Mouse (Mus musculus) spleen, postnatal 4 days (tissue): ENCODE data around the gene Ces1a.

ENCODE experiments used
- DNase-seq, 2 experiments: peaks; one replicate each; pipeline ENCODE4 v3.0.0; 2022; ENCODE audit warnings: low spot score in 2 of 2

Ces1a gene

DNA sequence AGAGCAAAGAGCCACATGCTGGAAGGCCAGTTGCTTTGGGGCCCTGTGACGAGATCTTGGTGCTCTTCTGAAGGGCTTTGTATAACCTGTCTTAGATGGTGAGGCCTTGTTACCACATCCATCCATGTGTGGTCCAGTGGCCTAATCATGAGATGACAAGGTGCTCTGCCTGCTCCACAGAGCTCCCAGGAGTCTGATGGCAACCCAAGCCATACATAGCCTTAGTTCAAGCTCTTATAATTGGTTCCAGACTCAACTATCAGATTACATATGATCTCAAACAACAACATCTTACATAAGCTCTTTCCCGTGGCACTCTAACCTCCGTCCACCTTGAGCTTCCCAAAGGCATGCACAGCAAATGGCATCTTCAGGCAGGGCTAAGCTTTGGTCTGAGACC is at the start of gene Ces1a:
TSS of gene Ces1a (minus strand) at position 101 of the 400 bp plus-strand sequence.
- DNase-seq: no peak

DNA sequence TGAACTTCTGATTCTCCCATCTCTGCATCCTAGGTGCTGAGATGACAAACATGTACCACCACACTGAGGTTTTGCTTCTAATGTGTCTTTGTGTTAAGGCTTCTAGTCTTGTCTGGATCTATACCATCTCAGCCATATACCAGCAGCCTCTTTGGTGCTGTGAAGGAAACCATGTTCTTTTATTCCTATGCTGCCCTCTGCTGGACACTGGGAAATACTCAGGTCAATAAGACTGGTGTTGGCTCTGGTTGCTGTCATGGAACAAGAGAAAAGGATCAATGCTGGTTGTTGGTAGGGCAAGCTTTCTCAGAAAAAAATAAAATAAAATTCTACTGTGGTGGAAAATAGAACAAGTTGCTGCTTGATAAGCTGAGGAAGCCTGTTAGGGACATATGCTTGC is 47.4 kb upstream of the Ces1a start:
- DNase-seq: no peak

DNA sequence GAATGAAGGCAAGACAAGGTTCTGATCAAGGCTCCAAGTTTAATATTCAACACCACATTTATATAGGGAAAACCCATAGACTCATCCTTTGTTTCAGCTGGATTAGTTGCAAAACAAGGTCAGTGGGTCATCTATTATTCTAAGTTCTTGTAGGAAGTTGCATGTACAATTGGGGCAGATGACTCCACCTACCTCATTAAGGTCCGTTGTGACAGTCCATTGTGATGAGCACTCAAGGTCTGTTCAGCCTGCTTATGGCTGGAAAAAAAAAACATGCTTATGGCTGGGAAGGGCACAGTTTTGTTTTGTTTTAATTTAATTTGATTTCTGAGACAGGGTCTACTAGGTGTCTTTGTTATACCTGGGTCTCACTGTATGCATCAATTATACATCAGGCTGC is 43.3 kb upstream of the Ces1a start:
- no peak for DNase-seq

DNA sequence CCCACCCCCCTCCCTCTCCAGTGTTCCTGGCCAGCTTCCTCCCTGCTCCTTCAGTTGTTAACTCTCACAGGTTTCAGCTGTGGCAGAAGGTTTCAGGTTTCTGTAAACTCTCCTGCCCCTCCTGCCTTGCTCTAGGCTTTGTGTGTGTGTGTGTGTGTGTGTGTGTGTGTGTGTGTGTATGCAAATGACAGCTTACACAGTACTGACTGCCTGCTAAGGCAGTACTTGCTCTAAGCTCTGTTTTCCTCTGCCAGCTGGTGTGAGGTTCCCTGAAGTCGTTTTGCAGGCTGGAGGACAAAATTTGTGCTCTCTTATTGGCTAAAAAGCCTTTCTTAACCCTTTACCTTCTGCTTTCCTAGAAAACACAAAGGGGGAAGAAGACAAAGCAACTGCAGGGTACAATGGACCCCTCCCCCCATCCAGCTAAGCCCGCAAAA is 40.7 kb upstream of the Ces1a start:
- no peak for DNase-seq

DNA sequence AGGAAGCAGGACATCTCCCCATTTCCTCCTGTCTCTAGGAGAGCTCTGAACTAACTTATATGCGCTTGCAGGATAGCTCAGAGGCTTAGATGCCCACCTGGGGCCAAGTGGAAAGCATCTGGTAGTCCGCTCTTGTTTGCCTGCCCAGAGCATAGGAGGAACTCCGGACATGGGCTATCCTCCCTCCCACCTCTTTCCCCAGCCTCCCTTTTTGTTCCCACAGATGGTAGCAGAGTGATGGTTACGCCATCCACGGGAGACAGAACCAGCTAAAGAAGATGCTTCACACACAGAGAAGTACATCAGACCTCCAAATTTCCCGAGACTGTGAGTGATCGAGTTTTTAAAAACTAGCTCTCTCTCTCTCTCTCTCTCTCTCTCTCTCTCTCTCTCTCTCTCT is 40.2 kb upstream of the Ces1a start:
- no peak for DNase-seq

DNA sequence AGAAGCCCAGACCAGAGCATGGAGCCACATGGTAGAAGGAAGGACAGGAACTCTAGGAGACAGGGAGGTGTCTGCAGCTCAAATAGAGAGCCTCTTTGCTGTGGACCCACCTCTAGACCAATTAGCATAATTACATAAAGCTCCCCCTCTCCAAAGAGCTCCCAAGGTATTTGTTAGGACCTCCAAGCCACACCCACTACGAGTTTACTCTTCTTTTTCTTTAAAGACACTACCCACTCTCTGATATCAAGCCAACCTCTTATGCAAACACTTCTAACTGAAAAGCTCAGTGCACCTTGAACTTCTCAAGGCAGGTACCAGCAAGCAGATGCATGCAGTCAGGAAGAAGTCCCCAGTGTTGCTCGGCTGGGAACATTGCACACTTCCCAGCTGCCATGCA is 31.9 kb upstream of the Ces1a start, which contains the start of gene Ces1b:
TSS of gene Ces1b (minus strand) at position 131 of the 400 bp plus-strand sequence.
- DNase-seq: no peak

DNA sequence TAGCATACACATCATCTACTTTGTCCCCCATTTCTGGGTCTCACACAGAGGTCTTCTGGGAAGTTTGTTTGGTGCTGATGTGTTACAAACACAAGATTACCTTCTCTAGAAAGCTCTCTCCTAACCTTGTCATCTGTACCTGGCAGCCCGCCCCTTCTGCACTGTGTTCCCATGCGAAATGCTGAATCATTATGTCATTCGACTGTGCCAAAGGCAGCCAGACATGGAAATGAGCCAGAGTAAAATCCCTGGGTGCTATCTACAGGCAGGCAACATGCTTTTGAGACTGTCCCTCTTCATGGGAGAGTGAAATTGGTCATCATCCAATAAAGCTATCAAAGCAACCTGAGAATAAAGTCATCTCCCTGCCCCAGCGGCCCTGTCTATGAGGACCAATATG is 27.3 kb upstream of the Ces1a start:
- DNase-seq: no peak

DNA sequence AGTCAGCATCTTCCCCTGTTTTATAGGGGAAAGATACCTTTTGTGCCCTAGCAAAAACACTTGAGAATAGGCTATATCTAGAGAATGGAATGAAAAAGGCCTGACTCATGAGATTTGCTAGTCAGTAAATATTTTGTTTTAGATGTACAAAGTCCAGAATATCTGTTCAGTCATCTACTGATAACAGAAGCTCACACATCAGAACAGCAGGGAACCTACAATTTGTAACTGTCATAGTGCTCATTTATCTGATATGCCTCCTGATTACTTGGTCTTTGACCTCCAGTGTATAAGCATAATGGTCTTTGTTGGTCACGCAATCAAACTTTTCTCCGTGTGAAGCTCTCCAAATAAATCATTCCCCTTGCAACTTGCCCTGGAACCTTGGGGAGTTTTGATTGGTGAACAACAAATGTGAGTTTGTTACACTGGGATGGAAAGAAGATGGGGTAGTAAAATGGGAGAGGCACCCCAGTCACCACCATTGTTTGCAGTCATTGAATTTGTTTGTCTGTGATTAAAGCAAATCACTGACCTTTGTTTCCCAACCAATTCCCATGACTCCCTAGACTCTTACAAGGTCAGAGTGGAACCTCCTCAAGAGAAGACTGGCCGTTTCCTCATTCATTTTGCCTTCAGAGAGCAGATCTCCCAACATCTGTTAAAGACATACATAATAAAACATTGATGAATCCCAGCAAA is 15.6 kb upstream of the Ces1a start:
- DNase-seq: no peak

DNA sequence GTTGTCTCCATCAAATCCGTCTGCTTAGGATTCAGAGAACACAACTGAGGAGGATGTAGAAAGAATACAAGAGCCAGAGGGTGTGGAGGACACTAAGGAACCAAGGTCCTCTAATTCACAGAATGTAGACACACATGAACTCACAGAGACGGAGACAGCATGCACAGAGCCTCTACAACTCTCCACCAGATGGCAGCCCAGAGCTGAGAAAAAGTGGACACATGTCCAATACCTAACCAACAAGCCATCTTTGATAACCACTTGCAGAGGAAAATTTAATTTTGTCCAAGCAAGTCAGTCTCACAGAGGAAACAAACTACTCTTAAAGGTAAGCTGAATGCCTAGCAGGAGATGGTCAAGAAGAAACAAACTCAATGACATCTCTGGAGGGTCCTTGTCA is 11.2 kb upstream of the Ces1a start:
- DNase-seq: no peak

DNA sequence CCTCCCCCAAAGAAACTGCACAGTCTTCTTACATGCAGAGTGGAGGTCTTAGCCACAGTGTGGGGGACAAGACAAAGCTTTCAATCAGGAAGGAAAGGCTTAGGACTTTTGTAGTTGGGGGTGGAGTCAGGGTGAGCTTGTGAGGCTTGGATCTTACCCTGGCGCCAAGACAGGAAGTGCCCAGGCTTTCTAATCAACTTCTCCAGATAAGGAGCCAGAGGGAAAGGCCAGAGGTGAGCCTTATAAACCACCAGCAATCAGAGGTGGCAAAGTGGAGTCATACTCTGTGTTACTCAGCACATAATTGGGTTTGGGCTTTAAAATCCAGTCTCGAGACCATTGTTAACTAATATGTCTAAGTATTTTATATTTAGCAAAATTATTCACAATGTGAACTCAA is 7.2 kb upstream of the Ces1a start:
- DNase-seq: no peak

DNA sequence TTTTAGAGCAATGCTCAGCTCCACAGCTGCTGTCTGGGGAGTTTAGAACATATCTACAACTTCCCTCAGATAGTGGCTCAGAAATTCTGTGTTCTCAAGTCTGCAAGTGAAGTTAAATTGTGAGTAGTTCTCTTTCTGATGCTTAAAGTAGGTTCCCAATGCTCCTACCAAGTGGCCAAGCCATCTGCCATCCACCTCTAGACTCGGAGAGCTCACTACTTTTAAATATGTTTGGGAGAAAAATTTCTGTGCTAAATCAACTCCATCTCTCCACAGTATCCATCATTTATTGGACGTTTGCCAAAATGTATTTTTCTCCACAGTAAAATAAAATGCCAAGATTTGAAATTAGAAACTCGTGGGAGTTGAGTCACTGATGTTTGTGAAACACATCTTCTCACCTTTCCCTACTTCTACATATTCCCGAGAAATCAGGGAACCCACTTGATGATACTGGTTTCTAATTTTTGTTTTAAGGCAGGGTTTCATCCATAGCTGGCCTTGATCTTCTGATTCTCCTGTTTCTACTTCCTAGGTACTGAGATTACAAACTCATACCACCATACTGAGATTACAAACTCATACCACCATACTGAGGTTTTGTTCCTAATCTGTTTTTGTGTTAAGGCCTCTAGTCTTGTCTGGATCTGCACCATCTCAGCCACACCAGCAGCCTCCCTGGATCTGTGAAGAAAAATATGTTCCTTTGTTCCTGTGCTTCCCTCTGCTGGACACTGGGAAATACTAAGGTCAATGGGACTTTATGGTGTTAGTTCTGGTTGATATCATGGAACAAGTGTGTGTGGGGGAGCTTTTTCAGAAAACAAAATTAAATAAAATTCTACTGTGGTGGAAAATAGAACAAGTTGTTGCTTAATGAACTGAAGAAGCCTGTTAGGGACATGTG is 771 bp upstream of the Ces1a start:
- DNase-seq: no peak

DNA sequence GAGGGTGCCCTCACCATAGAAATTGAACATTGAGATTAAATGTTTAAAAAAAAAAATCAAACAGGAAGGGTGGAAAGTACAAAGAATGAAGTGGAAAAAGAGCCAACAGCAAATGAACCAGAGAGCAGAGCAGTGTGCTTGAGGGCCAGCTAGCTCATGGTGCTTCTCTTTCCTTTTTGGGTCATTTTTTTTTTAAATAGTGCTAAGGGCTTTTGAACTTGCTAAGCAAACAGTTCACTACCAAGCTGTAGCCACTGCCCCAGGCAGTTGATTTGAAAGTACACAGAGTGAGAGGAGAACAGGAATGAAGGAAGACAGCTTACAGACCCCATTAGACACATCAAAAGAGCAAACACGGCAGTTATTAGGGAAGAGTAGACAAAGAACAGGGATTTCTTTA is 4.9 kb downstream of the Ces1a start:
- no peak for DNase-seq

DNA sequence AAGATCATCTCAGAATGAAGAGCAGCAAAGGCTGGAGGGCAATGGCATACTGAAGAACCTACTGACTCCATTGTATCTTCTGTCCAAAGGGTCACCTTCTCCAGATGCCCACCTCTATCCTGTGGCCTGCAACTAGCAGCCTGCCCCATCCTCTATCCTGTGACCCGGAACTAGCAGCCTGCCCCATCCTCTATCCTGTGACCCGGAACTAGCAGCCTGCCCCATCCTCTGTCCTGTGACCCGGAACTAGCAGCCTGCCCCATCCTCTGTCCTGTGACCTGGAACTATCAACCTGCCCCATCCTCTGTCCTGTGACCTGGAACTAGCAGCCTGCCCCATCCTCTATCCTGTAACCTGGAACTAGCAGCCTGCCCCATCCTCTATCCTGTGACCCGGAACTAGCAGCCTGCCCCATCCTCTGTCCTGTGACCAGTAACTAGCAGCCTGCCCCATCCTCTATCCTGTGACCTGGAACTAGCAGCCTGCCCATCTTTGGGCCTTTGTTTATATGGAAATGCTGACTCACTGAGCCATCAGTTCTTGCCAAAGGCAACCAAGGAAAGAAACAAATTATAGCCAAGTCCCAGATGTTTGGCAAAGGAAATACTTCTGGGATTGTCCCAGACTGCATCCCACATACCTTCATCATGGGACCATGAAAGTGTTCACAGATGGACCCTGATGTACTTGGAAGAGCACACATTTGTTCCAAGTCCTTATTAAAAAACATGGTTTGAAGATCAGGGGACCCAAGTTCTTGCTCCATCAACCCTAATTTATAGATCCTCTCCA is 7.0 kb downstream of the Ces1a start:
- DNase-seq: no peak

DNA sequence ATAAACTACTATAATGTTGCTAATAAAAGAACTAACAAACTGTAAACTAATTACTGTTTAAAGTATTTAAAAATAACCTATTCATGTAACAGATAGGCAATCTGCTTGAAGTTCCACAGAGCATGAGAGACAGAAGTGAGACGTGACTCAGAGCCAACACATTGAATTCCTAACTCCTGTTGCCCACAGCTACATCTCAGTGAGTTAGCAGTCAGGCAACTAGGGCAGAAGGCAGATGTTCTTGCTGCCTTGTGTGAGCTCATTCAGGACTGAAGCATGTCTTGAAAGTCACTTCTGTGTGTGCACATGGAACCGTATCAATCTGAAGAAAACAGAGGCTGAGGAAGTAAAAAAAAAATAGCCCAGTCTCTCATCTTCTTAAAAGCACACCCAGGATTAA is 7.7 kb downstream of the Ces1a start:
- DNase-seq: no peak

DNA sequence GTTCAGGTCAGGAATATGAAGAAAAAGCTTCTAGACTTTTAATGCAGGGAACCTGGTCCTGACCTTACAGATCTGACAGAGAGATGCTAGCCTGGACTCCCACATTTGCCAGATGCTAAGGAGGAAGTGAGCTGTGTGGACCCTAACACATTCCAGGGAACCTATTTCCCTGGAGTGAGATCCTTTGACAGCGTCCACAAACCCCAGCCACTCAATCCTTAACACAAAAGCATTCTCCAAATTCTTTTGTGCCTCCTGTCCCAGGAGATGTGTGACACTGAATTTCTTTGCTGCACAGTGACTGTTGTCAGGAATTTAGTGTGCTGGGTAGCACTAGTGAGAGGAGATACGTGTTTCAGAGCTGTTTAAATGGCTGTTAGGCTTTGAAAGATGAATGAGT is 9.2 kb downstream of the Ces1a start:
- no peak for DNase-seq

DNA sequence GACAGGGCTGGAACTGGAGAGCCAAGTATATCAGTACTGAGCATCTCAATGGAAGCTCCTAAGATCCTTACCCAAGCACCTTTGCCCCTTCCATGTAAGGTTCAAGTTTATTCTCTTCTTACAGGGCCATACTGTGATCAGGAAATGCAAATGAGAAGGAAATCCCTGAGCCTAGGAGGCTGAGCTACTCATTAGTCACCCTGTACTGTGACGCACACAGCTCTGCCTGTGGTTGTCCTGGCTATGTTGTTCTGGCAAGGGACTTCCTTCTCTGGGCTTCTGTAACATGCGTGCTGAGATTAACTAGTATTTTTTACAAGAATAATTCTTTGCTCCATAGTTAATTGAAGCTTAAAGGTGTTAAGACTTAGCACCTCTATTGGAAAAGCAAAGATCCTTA is 17.3 kb downstream of the Ces1a start:
- DNase-seq: no peak

DNA sequence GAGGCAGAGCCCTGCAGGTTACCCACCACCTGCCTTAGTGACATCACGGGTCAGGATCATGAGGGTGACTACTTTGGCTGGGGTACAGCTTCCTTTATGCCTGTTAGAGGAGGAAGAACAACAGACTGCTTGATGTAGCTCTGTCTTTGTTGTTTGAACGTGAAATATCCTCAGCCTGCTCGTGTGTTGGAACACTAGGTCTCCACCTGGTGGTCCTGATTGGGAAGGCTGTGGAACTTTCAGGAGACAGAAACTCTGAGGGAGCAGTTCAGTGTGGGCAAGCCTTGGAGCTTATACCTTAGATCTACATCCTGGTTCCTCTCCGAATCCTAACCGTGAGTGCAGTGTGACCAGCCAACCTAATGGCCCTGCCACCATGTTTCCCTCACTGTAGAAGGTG is 26.3 kb downstream of the Ces1a start:
- no peak for DNase-seq

DNA sequence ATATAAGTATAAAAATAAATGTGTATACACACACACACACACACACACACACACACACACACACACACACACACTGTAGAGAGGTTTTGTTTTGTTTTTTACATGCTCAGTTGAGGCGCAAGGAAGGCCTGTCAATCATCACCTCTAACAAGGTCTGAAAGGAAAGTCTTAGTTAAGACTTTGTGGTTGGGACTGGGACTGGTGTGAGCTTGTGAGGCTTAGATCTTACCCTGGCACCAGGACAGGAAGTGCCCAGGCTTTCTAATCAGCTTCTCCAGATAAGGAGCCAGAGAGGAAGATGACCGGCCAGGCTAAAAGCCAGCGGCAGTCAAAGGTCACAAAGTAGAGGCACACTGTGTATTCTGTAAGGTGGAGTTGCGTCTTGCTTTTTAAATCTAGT is 33.7 kb downstream of the Ces1a start:
- DNase-seq: no peak

DNA sequence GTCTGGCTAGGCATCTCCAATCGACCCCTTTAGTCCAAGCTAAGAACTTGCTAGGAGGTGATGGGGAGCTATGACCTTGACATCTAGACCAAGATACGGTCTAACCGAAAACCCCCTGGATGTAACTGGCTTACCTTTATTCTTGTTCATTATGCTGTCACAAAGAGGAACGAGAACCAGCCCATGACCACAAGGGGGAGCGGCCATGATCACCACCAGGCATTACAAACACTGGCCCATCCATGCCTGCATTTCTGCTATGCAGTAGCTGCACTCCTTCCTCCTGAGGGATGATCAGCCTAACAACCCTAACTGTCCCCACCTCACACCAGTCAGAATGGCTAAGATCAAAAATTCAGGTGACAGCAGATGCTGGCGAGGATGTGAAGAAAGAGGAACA is 35.8 kb downstream of the Ces1a start:
- no peak for DNase-seq

DNA sequence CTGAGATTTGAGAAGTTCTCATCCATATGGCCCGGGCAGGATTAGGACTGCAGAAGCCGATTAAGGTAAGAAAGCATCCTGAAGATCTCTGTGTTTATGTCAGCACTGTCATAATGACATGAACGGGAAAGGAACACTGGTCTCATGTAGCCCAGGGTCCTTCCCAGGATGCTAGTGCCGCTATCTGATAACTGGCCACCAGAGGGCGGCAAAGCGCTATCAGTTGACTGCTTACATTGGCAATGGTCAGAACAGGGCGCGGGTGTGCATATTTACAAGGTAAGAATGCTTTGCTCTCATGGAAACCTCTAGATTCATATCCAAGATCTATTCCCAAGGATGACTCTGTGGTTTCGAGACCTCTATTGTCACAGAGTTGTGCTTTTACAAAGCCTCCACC is 36.6 kb downstream of the Ces1a start:
- peak; percentile 59 to 87 for DNase-seq

DNA sequence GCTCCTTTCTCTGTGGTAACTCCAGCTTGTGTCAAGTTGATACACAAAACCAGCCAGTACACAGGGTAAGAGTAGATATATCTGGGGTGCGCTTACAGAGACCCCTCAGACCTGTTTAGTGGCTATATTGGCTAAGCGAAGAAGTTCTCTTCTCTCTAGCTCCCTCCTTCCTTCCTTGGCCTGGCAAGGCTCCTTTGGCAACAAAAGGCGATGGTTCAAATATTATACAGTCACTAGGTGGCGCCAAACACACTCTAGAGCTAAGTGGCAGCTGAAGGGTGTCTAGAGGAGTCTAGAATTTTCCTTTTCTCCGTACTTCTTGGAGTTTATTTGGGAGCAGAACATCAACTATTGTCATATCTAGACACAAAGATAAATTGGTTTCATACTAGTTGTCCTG is 37.7 kb downstream of the Ces1a start:
- no peak for DNase-seq

DNA sequence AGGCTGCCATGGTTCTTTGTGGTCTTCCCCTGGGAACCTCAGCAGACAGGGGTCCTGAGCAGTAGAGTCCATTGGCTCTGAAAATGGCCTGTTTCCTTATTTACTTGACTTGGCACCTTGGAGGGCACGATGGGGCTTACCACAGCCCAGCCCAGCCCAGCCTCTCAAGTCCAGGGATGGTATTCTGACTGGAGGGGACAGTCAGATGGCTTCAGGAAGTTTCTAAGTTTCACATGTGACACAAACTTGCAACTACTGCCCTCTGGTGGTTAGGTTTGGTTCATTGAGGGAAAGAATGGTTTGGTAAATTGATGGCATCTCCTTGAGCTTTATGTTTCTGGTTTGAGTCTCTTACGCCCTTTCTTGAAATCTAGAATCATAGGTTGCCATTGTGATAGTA is 49.4 kb downstream of the Ces1a start:
- no peak for DNase-seq
